Mouse (Mus musculus) 3134 (cell line): ENCODE results near the gene Gstp2.
A peak's percentile ranks its signal among the peaks of the same experiment; 100 is the strongest.

Source experiments
- DNase-seq: peaks from one replicate; pipeline ENCODE4 v3.0.0-alpha.2; 2011; ENCODE audit warnings: low spot score; ENCODE audit not compliant: insufficient read length; ENCODE audit errors: extremely low read depth

Gstp2 gene

GRCm38 (mm10) chr19:4014802-4015201, 31.0 kb downstream of the Gstp2 start:
- no peak for DNase-seq

- no peak for DNase-seq
These were observed 32.8 kb downstream of the Gstp2 start for GRCm38 (mm10) chr19:4013066-4013465.

DNA sequence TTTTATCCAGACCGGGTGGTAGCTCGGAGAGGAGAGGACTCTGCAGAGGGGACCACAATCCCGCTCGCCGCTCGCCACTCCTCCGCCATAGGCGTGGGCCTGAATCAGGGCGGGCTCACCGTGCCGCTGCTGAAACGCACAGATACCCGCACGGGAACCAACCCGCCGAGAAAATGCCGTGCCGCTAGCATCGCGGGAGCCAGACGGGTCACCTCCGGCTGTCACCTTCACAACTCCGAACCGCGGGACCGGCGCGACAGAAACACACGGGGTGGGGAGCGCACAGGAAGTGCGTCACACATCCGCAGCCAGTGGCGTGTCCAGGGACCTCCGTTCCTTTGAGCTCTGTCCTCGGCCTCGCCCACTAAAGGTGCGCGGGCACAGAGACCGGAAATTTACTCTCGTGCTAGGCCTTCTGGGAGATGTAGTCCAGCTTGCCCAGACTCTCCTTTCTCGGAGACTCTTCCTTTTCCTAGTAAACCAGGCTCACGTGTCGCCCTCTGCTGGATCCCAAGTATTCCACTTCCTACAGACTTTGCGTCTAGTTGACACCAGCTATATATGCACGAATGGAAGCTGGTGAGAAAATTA, 33.3 kb downstream of the Gstp2 start, which contains the start of gene Ndufv1:
Gene Ndufv1, minus strand, starts transcription at position 375 of the 591 bp plus-strand sequence.
- DNase-seq: peak; percentile 95

- DNase-seq: no peak
These were observed 34.7 kb downstream of the Gstp2 start for GRCm38 (mm10) chr19:4011086-4011485.

GRCm38 (mm10) chr19:4005971-4006370, 39.9 kb downstream of the Gstp2 start:
- no peak for DNase-seq

DNA sequence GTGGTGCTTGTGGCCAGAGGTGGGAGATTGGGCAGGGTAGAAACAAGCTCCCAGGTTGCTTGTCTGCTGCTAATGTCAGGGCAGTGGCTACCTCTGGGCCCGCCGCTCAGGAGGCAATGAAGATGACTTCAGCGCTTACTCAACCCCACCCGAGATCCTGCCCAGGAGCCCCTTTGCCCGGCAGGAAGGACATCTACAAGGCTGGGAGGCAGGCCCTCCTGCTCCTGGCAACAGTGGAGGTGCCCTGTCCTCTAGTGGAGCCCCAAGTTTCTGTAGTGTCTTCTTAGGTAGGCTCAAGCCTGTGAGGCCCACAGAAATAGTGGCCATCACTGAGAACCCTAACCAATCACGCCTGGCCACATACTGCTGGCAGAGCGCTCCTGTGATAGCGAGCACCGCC, 40.7 kb downstream of the Gstp2 start:
- no peak for DNase-seq

GRCm38 (mm10) chr19:4004331-4004730, 41.5 kb downstream of the Gstp2 start:
- DNase-seq: no peak

GRCm38 (mm10) chr19:4003641-4004040, 42.2 kb downstream of the Gstp2 start:
- no peak for DNase-seq

DNA sequence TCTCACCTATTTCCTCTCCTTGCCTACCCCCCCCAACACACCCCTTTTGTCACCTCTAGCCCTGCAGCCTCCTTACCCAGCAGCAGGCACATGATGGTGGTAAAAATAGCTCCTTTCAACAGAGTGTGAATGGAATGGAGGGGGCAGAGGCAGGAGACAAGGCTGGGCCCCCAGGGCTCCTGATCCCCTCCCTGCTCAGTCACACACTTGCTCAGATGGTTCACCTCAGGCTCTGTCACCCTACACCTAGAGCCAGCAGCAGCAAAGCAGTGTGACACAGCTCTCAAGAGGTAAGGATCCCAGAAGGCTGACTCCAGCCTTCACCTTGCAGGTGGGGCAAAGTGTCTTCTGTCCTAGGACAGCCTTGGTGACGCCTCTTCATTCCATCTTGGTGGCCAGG, 42.7 kb downstream of the Gstp2 start, which contains the start of gene Doc2g:
Gene Doc2g, plus strand, starts transcription at position 202 of the 400 bp plus-strand sequence.
- DNase-seq: no peak

DNA sequence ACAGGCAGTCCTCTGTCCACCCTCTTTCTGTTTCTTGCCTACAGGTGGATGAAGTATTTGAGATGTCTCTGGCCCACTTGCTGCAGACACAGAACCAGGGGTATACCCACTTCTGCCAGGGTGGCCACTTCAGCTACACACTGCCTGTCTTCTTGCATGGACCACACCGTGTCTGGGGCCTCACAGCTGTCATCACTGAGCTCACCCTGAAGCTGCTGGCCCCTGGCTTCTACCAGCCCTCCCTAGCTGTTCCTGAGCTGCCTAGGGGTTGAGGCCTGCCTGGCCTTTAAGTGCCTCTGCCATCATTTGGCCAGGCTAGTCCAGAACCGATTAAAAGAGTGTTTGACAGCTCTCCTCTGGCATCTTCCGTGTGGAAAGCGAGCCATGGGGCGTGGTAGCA, 44.1 kb downstream of the Gstp2 start:
- no peak for DNase-seq

DNA sequence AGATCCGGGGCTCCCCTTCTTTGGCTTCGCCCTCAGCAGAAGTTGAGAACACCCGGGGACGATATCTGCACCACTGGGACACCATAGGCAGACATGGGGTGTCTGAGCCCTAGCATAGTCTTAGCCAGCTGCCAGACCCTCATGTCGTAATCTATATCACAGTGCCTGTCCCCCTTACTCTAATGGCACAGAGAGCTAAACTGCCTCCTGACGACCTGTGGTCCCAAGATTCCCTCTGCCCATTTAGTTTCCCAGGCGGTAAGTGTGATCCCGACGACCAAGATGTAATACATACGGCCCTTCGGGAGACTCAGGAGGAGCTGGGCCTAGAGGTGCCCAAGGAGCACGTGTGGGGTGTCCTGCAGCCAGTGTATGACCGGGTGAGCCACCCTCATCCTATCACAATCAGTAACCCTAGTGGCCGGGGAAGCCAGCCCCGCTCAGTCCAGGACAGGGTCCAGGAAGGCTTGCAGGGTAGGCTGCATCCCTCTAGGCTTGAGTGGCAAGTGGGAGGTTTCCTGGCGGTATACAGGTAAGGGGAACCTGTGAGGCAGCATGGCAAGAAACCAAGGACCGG, 44.8 kb downstream of the Gstp2 start:
- peak; percentile 28 for DNase-seq

- DNase-seq: peak; percentile 97
These were observed 45.5 kb downstream of the Gstp2 start, which contains the start of the genes Nudt8 and Gm49405 for GRCm38 (mm10) chr19:4000119-4000900. Gene Nudt8, plus strand, starts transcription at chr19:4000580. Gene Gm49405, plus strand, starts transcription at chr19:4000626.

GRCm38 (mm10) chr19:3999121-3999730, 46.6 kb downstream of the Gstp2 start:
- DNase-seq: no peak

DNA sequence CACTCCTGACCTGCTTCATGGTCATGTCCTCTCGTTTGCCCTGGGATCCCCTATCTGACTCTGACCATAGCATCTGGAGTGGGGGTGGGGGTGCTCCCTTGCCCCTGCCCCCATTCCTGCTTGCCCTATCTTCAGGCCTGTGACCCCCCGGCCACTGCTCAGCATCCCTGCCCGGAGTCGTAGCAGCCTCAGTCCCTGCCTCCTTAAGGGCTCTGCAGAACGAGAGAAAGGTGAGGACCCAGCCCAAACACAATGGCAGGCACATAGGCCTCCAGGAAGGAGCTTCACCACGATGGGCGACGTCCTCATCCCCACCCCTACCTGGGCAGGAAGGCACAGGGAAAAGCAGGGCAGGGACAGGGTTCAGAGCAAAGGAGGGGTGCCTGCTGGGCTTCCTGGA, 47.5 kb downstream of the Gstp2 start:
- no peak for DNase-seq

GRCm38 (mm10) chr19:3997231-3997630, 48.6 kb downstream of the Gstp2 start:
- DNase-seq: no peak

DNA sequence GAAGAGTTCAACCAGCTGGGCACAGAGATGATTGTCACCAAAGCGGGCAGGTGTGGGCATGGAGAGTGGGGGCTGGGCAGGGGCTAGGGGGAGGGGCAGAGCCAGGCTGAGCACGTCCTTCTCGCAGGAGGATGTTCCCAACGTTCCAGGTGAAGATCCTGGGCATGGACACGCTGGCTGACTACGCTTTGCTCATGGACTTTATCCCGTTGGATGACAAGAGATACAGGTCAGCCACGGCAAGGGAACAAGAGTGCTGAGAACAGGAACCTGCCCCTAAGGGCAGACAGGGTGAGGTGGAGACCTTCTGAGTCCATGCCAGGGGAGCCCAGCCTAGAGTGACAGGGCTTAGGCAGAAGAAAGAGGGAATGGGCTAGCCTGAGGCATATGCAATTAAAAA, 49.1 kb downstream of the Gstp2 start:
- DNase-seq: no peak

DNA sequence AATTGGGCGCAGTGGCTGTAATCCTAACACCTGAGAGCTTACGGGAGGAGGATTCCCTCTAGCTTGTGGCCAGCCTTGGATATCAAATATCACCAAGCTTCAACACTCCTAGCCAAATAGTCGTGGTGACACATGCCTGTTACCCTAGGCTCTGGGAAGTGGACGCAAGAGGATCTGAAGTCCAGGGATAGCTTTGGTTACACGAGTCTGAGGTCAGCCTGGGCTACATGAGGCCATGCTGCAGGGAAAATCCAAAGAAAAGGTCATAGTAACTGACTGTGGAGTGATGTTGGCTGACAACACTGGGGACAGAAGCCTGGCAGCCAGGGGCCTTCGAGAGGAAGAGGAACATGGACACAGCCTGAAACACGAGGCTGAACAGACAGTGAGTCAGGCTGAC, 49.7 kb downstream of the Gstp2 start:
- DNase-seq: no peak

GRCm38 (mm10) chr19:3995505-3995904, 50.3 kb downstream of the Gstp2 start:
- DNase-seq: no peak

- DNase-seq: no peak
These were observed 50.9 kb downstream of the Gstp2 start for GRCm38 (mm10) chr19:3994932-3995331.

DNA sequence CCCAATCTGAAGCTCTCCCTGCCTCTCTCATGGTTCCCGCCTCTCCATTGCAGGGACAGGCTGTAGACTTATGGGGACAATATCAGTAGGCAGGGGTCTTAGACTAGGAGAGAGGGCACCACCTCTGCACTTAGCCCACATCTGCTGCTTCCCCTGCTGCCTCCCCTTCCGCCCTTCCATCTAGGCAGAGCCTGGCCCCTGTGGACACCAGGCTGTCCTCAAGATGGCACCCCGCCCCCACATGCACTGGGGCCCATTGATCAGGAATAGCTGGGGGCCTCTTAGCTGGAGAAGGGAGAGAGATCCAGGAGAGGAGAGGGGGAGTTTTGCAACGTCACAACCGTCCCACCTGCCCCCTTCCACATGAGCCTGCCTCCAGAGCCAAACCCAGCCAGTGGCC, 53.4 kb downstream of the Gstp2 start, which contains the start of gene Tbx10:
Gene Tbx10, plus strand, starts transcription at position 337 of the 400 bp plus-strand sequence.
- no peak for DNase-seq

GRCm38 (mm10) chr19:3991966-3992365, 53.9 kb downstream of the Gstp2 start:
- no peak for DNase-seq
